Mouse (Mus musculus) lung, adult 10 weeks (tissue): ENCODE measurements around the gene Senp8. TPM values are rescaled to one million over a fixed set of nuclear protein-coding genes. Genes with fewer than 3 reads are reported as not detected.

Experiments
- polyA plus RNA-seq: library from polyadenylated mRNA; stranded (reverse); fragments of 350-450 nt; fragmentation: Illumina TruSeq; extraction: RNeasy Lipid Tissue Mini Kit (QIAGEN cat#74804); gene quantifications from one replicate; pipeline ENCODE4 v1.2.3, GENCODE M21; 2014; ENCODE audit warnings: low read depth, low replicate concordance; ENCODE audit not compliant: insufficient read depth

Gene Senp8
- 3.2 TPM for polyA plus RNA-seq

GRCm38 (mm10) chr9:59750267-59751065 lies at the start of gene Senp8, which contains the start of gene Myo9a:
Gene Senp8 (minus strand): TSS chr9:59750710.
Gene Myo9a (plus strand): TSS chr9:59750896.

Other genes with a start within 250 kb of the Senp8 start
- 88.5 TPM for gene Hexa, start 211.2 kb downstream of the Senp8 start, polyA plus RNA-seq
- 1.0 TPM for gene Tmem202, start 210.9 kb downstream of the Senp8 start, polyA plus RNA-seq
- not detected for gene Celf6, start 172.8 kb downstream of the Senp8 start, polyA plus RNA-seq
- 19.7 TPM for gene Parp6, start 133.4 kb downstream of the Senp8 start, polyA plus RNA-seq
- 196 TPM for gene Pkm, start 94.3 kb downstream of the Senp8 start, polyA plus RNA-seq
- gene Gramd2, start 70.6 kb downstream of the Senp8 start, polyA plus RNA-seq: 34.4 TPM
- gene Myo9a, start 186 bp upstream of the Senp8 start, polyA plus RNA-seq: 3.3 TPM
- not detected for gene Nr2e3, start 209.9 kb upstream of the Senp8 start, polyA plus RNA-seq